Mouse (Mus musculus) liver, embryonic 14.5 days (tissue): ENCODE data around the gene Atp2b1.

Experiments
- CTCF ChIP-seq: IDR thresholded peaks from 2 replicates; pipeline ENCODE4 v1.5.1; 2016; ENCODE audit warnings: antibody characterized with exemption, low read depth, control low read depth
- EP300 ChIP-seq: IDR thresholded peaks from 2 replicates; pipeline ENCODE4 v1.6.1; 2016; ENCODE audit warnings: antibody characterized with exemption, low read depth

GRCm38 (mm10) chr10:98940799-98941198 lies 26.6 kb downstream of the Atp2b1 start:
- TF ChIP-seq CTCF (no peak), EP300 (no peak)
